Mouse (Mus musculus) cerebellum, adult 8-10 months (tissue): ENCODE measurements around the gene Pld3.

ENCODE experiments used
- DNase-seq: peaks from one replicate; pipeline ENCODE4 v3.0.0; 2022

Pld3 gene

GRCm38 (mm10) chr7:27560978-27561377, 8.0 kb upstream of the Pld3 start:
- DNase-seq = no peak

GRCm38 (mm10) chr7:27560291-27560887, 7.4 kb upstream of the Pld3 start:
- no peak for DNase-seq

GRCm38 (mm10) chr7:27552070-27552469, 948 bp downstream of the Pld3 start:
- DNase-seq = no peak

- no peak for DNase-seq
Measured at GRCm38 (mm10) chr7:27549597-27549996, 3.4 kb downstream of the Pld3 start.

- DNase-seq = no peak
Measured at GRCm38 (mm10) chr7:27544675-27545370, 8.2 kb downstream of the Pld3 start.

GRCm38 (mm10) chr7:27543851-27544250, 9.2 kb downstream of the Pld3 start:
- DNase-seq = no peak

GRCm38 (mm10) chr7:27543065-27543464, 10.0 kb downstream of the Pld3 start:
- DNase-seq = no peak

- peak; percentile 81 for DNase-seq
Measured at GRCm38 (mm10) chr7:27542392-27543033, 10.5 kb downstream of the Pld3 start.

GRCm38 (mm10) chr7:27541922-27542321, 11.1 kb downstream of the Pld3 start:
- DNase-seq = no peak

- no peak for DNase-seq
Measured at GRCm38 (mm10) chr7:27541431-27541830, 11.6 kb downstream of the Pld3 start.

- DNase-seq = no peak
Measured at GRCm38 (mm10) chr7:27540935-27541334, 12.1 kb downstream of the Pld3 start.

GRCm38 (mm10) chr7:27540521-27540920, 12.5 kb downstream of the Pld3 start:
- no peak for DNase-seq

- no peak for DNase-seq
Measured at GRCm38 (mm10) chr7:27538797-27539196, 14.2 kb downstream of the Pld3 start.

- no peak for DNase-seq
Measured at GRCm38 (mm10) chr7:27537998-27538397, 15.0 kb downstream of the Pld3 start.

GRCm38 (mm10) chr7:27536618-27537017, 16.4 kb downstream of the Pld3 start:
- no peak for DNase-seq

- DNase-seq = no peak
Measured at GRCm38 (mm10) chr7:27535386-27535785, 17.6 kb downstream of the Pld3 start.

- no peak for DNase-seq
Measured at GRCm38 (mm10) chr7:27532480-27533050, 20.5 kb downstream of the Pld3 start.

- DNase-seq = no peak
Measured at GRCm38 (mm10) chr7:27531707-27532106, 21.3 kb downstream of the Pld3 start.

- DNase-seq = no peak
Measured at GRCm38 (mm10) chr7:27530937-27531336, 22.1 kb downstream of the Pld3 start.

- no peak for DNase-seq
Measured at GRCm38 (mm10) chr7:27529070-27529469, 23.9 kb downstream of the Pld3 start.

GRCm38 (mm10) chr7:27526039-27526827, 26.8 kb downstream of the Pld3 start:
- DNase-seq = peak; percentile 77

- no peak for DNase-seq
Measured at GRCm38 (mm10) chr7:27523805-27524204, 29.2 kb downstream of the Pld3 start.

GRCm38 (mm10) chr7:27522967-27523366, 30.1 kb downstream of the Pld3 start, which contains the start of gene Hipk4:
Hipk4 (plus strand) TSS chr7:27523267.
- DNase-seq = no peak
